Mouse (Mus musculus): ENCODE measurements around the gene Trib3. TPM values are rescaled to one million over a fixed set of nuclear protein-coding genes. Genes with fewer than 3 reads are reported as not detected.

Trib3 gene
- total RNA-seq, 1 experiment, result 18.5 TPM

- in situ Hi-C loops (cut with MboI; ENCODE audit: low sequenced_read_pairs in 2 of 2, unreplicated experiment in 2 of 2), result no loop called here
- DNase-seq (ENCODE audit: low read depth, low spot score), result no peak
Measured at GRCm38 (mm10) chr2:152376345-152376741, 32.5 kb upstream of the Trib3 start, which contains the start of gene Nrsn2. TSS of gene Nrsn2 (minus strand) at chr2:152376638.

GRCm38 (mm10) chr2:152375652-152376344, 32.0 kb upstream of the Trib3 start:
- in situ Hi-C loops (cut with MboI; ENCODE audit: low sequenced_read_pairs in 2 of 2, unreplicated experiment in 2 of 2), result no loop called here
- Histone ChIP-seq H3K27ac (ENCODE audit: insufficient read depth, low read depth, low read length, poor library complexity, severe bottlenecking) (peak overlapping the region; percentile 45; the same call in 1 of the 2 replicates), H3K4me3 (ENCODE audit: insufficient read depth in 1 of 2, low read depth in 1 of 2, low read length in 2 of 2, poor library complexity in 1 of 2, severe bottlenecking in 1 of 2) (peak overlapping the region; percentile 30 to 41), H3K36me3 (ENCODE audit: control insufficient read depth, insufficient read depth, low read length, poor library complexity, severe bottlenecking) (no peaks in the 10 kb centered on the region), H3K4me1 (ENCODE audit: control insufficient read depth in 2 of 2, insufficient read depth in 2 of 2, low read length in 2 of 2, poor library complexity in 1 of 2) (peaks cover 2 to 18% of the 10 kb centered on the region in 2 experiments; a peak in 3 of 4 replicates), H3K9me3 (ENCODE audit: control insufficient read depth, insufficient read depth, low read depth, low read length) (no peaks in the 10 kb centered on the region), H3K9ac (ENCODE audit: insufficient read depth, low read depth, low read length, poor library complexity, severe bottlenecking) (peak overlapping the region; percentile 44; the same call in 1 of the 2 replicates)
- DNase-seq (ENCODE audit: low read depth, low spot score), result peak; percentile 75
- TF ChIP-seq MAFK (IDR thresholded peaks at IDR 0.05; ENCODE audit: insufficient read depth, low read depth, low read length) (no peak), HCFC1 (IDR thresholded peaks at IDR 0.05; ENCODE audit: borderline replicate concordance, insufficient read depth, low read length) (no peak), ZNF384 (IDR thresholded peaks at IDR 0.05; ENCODE audit: low read depth, low read length) (no peak)

More at GRCm38 (mm10) chr2:152376345-152376741, 32.5 kb upstream of the Trib3 start, which contains the start of gene Nrsn2:
- Histone ChIP-seq H3K9ac (ENCODE audit: insufficient read depth, low read depth, low read length, poor library complexity, severe bottlenecking) (peak within 1 kb of the TSS; percentile 44; the same call in 1 of the 2 replicates), H3K27ac (ENCODE audit: insufficient read depth, low read depth, low read length, poor library complexity, severe bottlenecking) (peak within 1 kb of the TSS; percentile 45; the same call in 1 of the 2 replicates), H3K9me3 (ENCODE audit: control insufficient read depth, insufficient read depth, low read depth, low read length) (no peaks in the 10 kb centered on the region), H3K36me3 (ENCODE audit: control insufficient read depth, insufficient read depth, low read length, poor library complexity, severe bottlenecking) (no peaks in the 10 kb centered on the region), H3K4me1 (ENCODE audit: control insufficient read depth in 2 of 2, insufficient read depth in 2 of 2, low read length in 2 of 2, poor library complexity in 1 of 2) (peaks cover 2 to 20% of the 10 kb centered on the region in 2 experiments; a peak in 3 of 4 replicates), H3K4me3 (ENCODE audit: insufficient read depth in 1 of 2, low read depth in 1 of 2, low read length in 2 of 2, poor library complexity in 1 of 2, severe bottlenecking in 1 of 2) (peak within 1 kb of the TSS; percentile 30 to 41)
- TF ChIP-seq HCFC1 (IDR thresholded peaks at IDR 0.05; ENCODE audit: borderline replicate concordance, insufficient read depth, low read length) (no peak), ZC3H11A (IDR thresholded peaks at IDR 0.05; ENCODE audit: borderline replicate concordance, low read depth, low read length) (no peak), CHD2 (IDR thresholded peaks at IDR 0.05; ENCODE audit: low read depth, low read length) (no peak)

- TF ChIP-seq CHD2 (IDR thresholded peaks at IDR 0.05; ENCODE audit: low read depth, low read length) (no peak), HCFC1 (IDR thresholded peaks at IDR 0.05; ENCODE audit: borderline replicate concordance, insufficient read depth, low read length) (no peak), ZC3H11A (IDR thresholded peaks at IDR 0.05; ENCODE audit: borderline replicate concordance, low read depth, low read length) (no peak), ZNF384 (IDR thresholded peaks at IDR 0.05; ENCODE audit: low read depth, low read length) (no peak), MAFK (IDR thresholded peaks at IDR 0.05; ENCODE audit: insufficient read depth, low read depth, low read length) (no peak)
- H3K36me3 ChIP-seq (ENCODE audit: control insufficient read depth, insufficient read depth, low read length, poor library complexity, severe bottlenecking), result no peaks in the 10 kb centered on the region
- no peak overlapping the region for H3K4me3 ChIP-seq (ENCODE audit: insufficient read depth in 1 of 2, low read depth in 1 of 2, low read length in 2 of 2, poor library complexity in 1 of 2, severe bottlenecking in 1 of 2)
- in situ Hi-C loops (cut with MboI; ENCODE audit: low sequenced_read_pairs in 2 of 2, unreplicated experiment in 2 of 2), result no loop called here
- no peaks in the 10 kb centered on the region for H3K9me3 ChIP-seq (ENCODE audit: control insufficient read depth, insufficient read depth, low read depth, low read length)
- no peak for DNase-seq (ENCODE audit: low read depth, low spot score)
- peaks cover 2 to 19% of the 10 kb centered on the region in 2 experiments; a peak in 3 of 4 replicates for H3K4me1 ChIP-seq (ENCODE audit: control insufficient read depth in 2 of 2, insufficient read depth in 2 of 2, low read length in 2 of 2, poor library complexity in 1 of 2)
- no peak overlapping the region for H3K9ac ChIP-seq (ENCODE audit: insufficient read depth, low read depth, low read length, poor library complexity, severe bottlenecking)
- no peak overlapping the region for H3K27ac ChIP-seq (ENCODE audit: insufficient read depth, low read depth, low read length, poor library complexity, severe bottlenecking)
Measured at GRCm38 (mm10) chr2:152373547-152373946, 29.7 kb upstream of the Trib3 start.

GRCm38 (mm10) chr2:152372661-152373060, 28.8 kb upstream of the Trib3 start:
- Histone ChIP-seq H3K36me3 (ENCODE audit: control insufficient read depth, insufficient read depth, low read length, poor library complexity, severe bottlenecking) (no peaks in the 10 kb centered on the region), H3K27ac (ENCODE audit: insufficient read depth, low read depth, low read length, poor library complexity, severe bottlenecking) (no peak overlapping the region), H3K4me3 (ENCODE audit: insufficient read depth in 1 of 2, low read depth in 1 of 2, low read length in 2 of 2, poor library complexity in 1 of 2, severe bottlenecking in 1 of 2) (no peak overlapping the region), H3K9me3 (ENCODE audit: control insufficient read depth, insufficient read depth, low read depth, low read length) (no peaks in the 10 kb centered on the region), H3K4me1 (ENCODE audit: control insufficient read depth in 2 of 2, insufficient read depth in 2 of 2, low read length in 2 of 2, poor library complexity in 1 of 2) (peaks cover 2 to 20% of the 10 kb centered on the region in 2 experiments; a peak in 3 of 4 replicates), H3K9ac (ENCODE audit: insufficient read depth, low read depth, low read length, poor library complexity, severe bottlenecking) (no peak overlapping the region)
- in situ Hi-C loops (cut with MboI; ENCODE audit: low sequenced_read_pairs in 2 of 2, unreplicated experiment in 2 of 2), result no loop called here
- TF ChIP-seq MAFK (IDR thresholded peaks at IDR 0.05; ENCODE audit: insufficient read depth, low read depth, low read length) (no peak), HCFC1 (IDR thresholded peaks at IDR 0.05; ENCODE audit: borderline replicate concordance, insufficient read depth, low read length) (no peak), ZC3H11A (IDR thresholded peaks at IDR 0.05; ENCODE audit: borderline replicate concordance, low read depth, low read length) (no peak), CHD2 (IDR thresholded peaks at IDR 0.05; ENCODE audit: low read depth, low read length) (no peak), ZNF384 (IDR thresholded peaks at IDR 0.05; ENCODE audit: low read depth, low read length) (no peak)
- no peak for DNase-seq (ENCODE audit: low read depth, low spot score)

Data from ES-E14 (cell line).